ENCODE assay signal across 16 mouse cellular contexts in genomic region chr9:70890736-70891135, GRCm38 (mm10).
DNase-seq lines count a peak whose midpoint lies in the region; ATAC-seq and TF ChIP-seq lines count a peak whose summit lies in the region.
"Had no signal": no experiment of that assay in that cellular context is flagged by ENCODE, and none has a peak within 500 bp of the region (broad histone marks: within the 10 kb centered on the region; RNA-seq: fewer than 3 reads in every experiment).

No protein-coding gene starts in this region.

- H3K4me2 ChIP-seq in kidney, embryonic 14.5 days (replicated peaks; ENCODE audit: low read depth, low read length), result no peak overlapping the region
- H3K4me2 ChIP-seq in liver, embryonic 16.5 days (ENCODE audit: low read depth, low read length), result no peak overlapping the region
- H3K4me2 ChIP-seq in hindbrain, embryonic 16.5 days (ENCODE audit: low read length), result no peak overlapping the region
- H3K4me2 ChIP-seq: forebrain, embryonic 15.5 days; heart, embryonic 12.5 days; hindbrain, embryonic 12.5 days had no signal

- peak; percentile 46 for DNase-seq in adrenal gland, postnatal 10 days
- no peak for DNase-seq in adrenal gland, postnatal 4 days (ENCODE audit: low spot score in 2 of 2)
- peak; percentile 26 to 55 for DNase-seq in kidney, postnatal 36 days
- peak; percentile 49 for DNase-seq in MEL (ENCODE audit: low read depth, low spot score)
- DNase-seq: cerebellum, adult 11 months; lung, adult 2 months; right cerebral cortex, postnatal 4 days had no signal

- 0 out of 2 replicates have a peak, but pooled peaks cover 11% of the 10 kb centered on the region for H3K4me1 ChIP-seq in kidney, embryonic 14.5 days (ENCODE audit: control insufficient read depth, insufficient read depth, low read length)
- peaks cover 9 to 32% of the 10 kb centered on the region in 2 experiments for H3K4me1 ChIP-seq in MEL (ENCODE audit: control insufficient read depth in 1 of 2, insufficient read depth in 2 of 2, low read length in 2 of 2)
- peaks cover 53% of the 10 kb centered on the region for H3K4me1 ChIP-seq in liver, embryonic 16.5 days (ENCODE audit: control insufficient read depth, low read depth, low read length)
- H3K4me1 ChIP-seq in hindbrain, embryonic 16.5 days (ENCODE audit: control insufficient read depth, insufficient read depth, low read depth, low read length), result no peaks in the 10 kb centered on the region
- H3K4me1 ChIP-seq: forebrain, embryonic 15.5 days; hindbrain, embryonic 12.5 days; midbrain, embryonic 10.5 days had no signal

- no peak overlapping the region for H3K9ac ChIP-seq in kidney, embryonic 14.5 days (ENCODE audit: low read depth, low read length)
- H3K9ac ChIP-seq in MEL (ENCODE audit: control insufficient read depth, low read depth, low read length, poor library complexity, severe bottlenecking), result no peak overlapping the region
- H3K9ac ChIP-seq in liver, embryonic 16.5 days (ENCODE audit: low read depth, low read length), result no peak overlapping the region
- H3K9ac ChIP-seq in hindbrain, embryonic 16.5 days (ENCODE audit: low read depth, low read length), result no peak overlapping the region
- H3K9ac ChIP-seq: forebrain, embryonic 15.5 days; heart, embryonic 12.5 days; hindbrain, embryonic 12.5 days had no signal

- no peak for TF ChIP-seq CTCF in MEL (IDR thresholded peaks at IDR 0.05 in 2 of 3, conservative IDR thresholded peaks at IDR 0.05 in 1 of 3; ENCODE audit: control insufficient read depth in 1 of 3, insufficient read depth in 1 of 3, low read depth in 2 of 3, low read length in 3 of 3, poor library complexity in 1 of 3, severe bottlenecking in 1 of 3)

- H3K36me3 ChIP-seq in kidney, embryonic 14.5 days (ENCODE audit: control insufficient read depth, insufficient read depth, low read length), result no peaks in the 10 kb centered on the region
- peaks cover 0 to 21% of the 10 kb centered on the region in 2 experiments; a peak in 2 of 4 replicates for H3K36me3 ChIP-seq in MEL (ENCODE audit: control insufficient read depth in 1 of 2, insufficient read depth in 2 of 2, low read length in 2 of 2)
- H3K36me3 ChIP-seq in liver, embryonic 16.5 days (ENCODE audit: control insufficient read depth, insufficient read depth), result no peaks in the 10 kb centered on the region
- H3K36me3 ChIP-seq in hindbrain, embryonic 16.5 days (ENCODE audit: control insufficient read depth, insufficient read depth, low read length), result no peaks in the 10 kb centered on the region
- H3K36me3 ChIP-seq: forebrain, embryonic 15.5 days; heart, embryonic 12.5 days; hindbrain, embryonic 12.5 days; midbrain, embryonic 10.5 days had no signal

- no peak overlapping the region for H3K4me3 ChIP-seq in kidney, embryonic 14.5 days (ENCODE audit: low read length)
- H3K4me3 ChIP-seq in MEL (ENCODE audit: control insufficient read depth in 1 of 2, insufficient read depth in 1 of 2, low read depth in 2 of 2, low read length in 2 of 2), result no peak overlapping the region
- no peak overlapping the region for H3K4me3 ChIP-seq in liver, embryonic 16.5 days (ENCODE audit: low read depth, low read length)
- H3K4me3 ChIP-seq in hindbrain, embryonic 16.5 days (ENCODE audit: low read length), result no peak overlapping the region
- H3K4me3 ChIP-seq: forebrain, embryonic 15.5 days; heart, embryonic 12.5 days; hindbrain, embryonic 12.5 days; midbrain, embryonic 10.5 days had no signal

- TF ChIP-seq EP300 in MEL (IDR thresholded peaks at IDR 0.05; ENCODE audit: low read depth in 1 of 2, low read length in 2 of 2), result no peak

- no peak for ATAC-seq in kidney, embryonic 14.5 days (ENCODE audit: low FRiP score, low TSS enrichment)
- ATAC-seq in liver, embryonic 16.5 days (ENCODE audit: low read depth), result no peak
- no peak for ATAC-seq in hindbrain, embryonic 16.5 days
- ATAC-seq in erythroblast, adult 5-6 weeks (replicated peaks; ENCODE audit: low FRiP score, poor library complexity, severe bottlenecking), result no peak
- ATAC-seq: forebrain, embryonic 15.5 days; intestine, postnatal 0 days had no signal

- no peak for TF ChIP-seq RAD21 in MEL (IDR thresholded peaks at IDR 0.05; ENCODE audit: low read depth, low read length)

- TF ChIP-seq POLR2A in MEL (IDR thresholded peaks at IDR 0.05; ENCODE audit: control insufficient read depth in 1 of 2, insufficient read depth in 1 of 2, low read depth in 1 of 2, low read length in 2 of 2, poor library complexity in 1 of 2), result no peak

- no peaks in the 10 kb centered on the region for H3K79me2 ChIP-seq in MEL (ENCODE audit: control insufficient read depth, insufficient read depth, low read length, poor library complexity)

- WGBS in kidney, embryonic 14.5 days, result 87% methylated on average over 7 of the region's 7 CpGs
- WGBS in liver, embryonic 16.5 days (ENCODE audit: insufficient replicate concordance), result 75% methylated on average over 7 of the region's 7 CpGs
- 91% methylated on average over 7 of the region's 7 CpGs for WGBS in hindbrain, embryonic 16.5 days

- H3K27ac ChIP-seq in kidney, embryonic 14.5 days (ENCODE audit: low read depth, low read length), result no peak overlapping the region
- H3K27ac ChIP-seq in MEL (ENCODE audit: control insufficient read depth, low read depth, low read length), result no peak overlapping the region
- peak overlapping the region; percentile 48; the same call in 1 of the 2 replicates for H3K27ac ChIP-seq in liver, embryonic 16.5 days (ENCODE audit: low read length)
- H3K27ac ChIP-seq in hindbrain, embryonic 16.5 days (ENCODE audit: low read depth, low read length), result no peak overlapping the region
- H3K27ac ChIP-seq: forebrain, embryonic 15.5 days; hindbrain, embryonic 12.5 days; midbrain, embryonic 10.5 days had no signal

- H3K27me3 ChIP-seq in kidney, embryonic 14.5 days (ENCODE audit: control insufficient read depth, insufficient read depth, low read length), result no peaks in the 10 kb centered on the region
- H3K27me3 ChIP-seq in MEL (ENCODE audit: control insufficient read depth in 1 of 2, insufficient read depth in 2 of 2, low read length in 2 of 2), result no peaks in the 10 kb centered on the region
- no peaks in the 10 kb centered on the region for H3K27me3 ChIP-seq in liver, embryonic 16.5 days (ENCODE audit: control insufficient read depth, insufficient read depth, low read depth, low read length)
- no peaks in the 10 kb centered on the region for H3K27me3 ChIP-seq in hindbrain, embryonic 16.5 days (replicated peaks; ENCODE audit: control insufficient read depth, insufficient read depth, low read length)
- H3K27me3 ChIP-seq: forebrain, embryonic 15.5 days; heart, embryonic 12.5 days; hindbrain, embryonic 12.5 days had no signal

- no peaks in the 10 kb centered on the region for H3K9me3 ChIP-seq in kidney, embryonic 14.5 days (ENCODE audit: control insufficient read depth, low read length)
- H3K9me3 ChIP-seq in MEL (replicated peaks; ENCODE audit: insufficient read depth, low read length), result no peaks in the 10 kb centered on the region
- H3K9me3 ChIP-seq in liver, embryonic 16.5 days (replicated peaks; ENCODE audit: control insufficient read depth, low read length), result no peaks in the 10 kb centered on the region
- H3K9me3 ChIP-seq in hindbrain, embryonic 16.5 days (ENCODE audit: control insufficient read depth, low read length), result no peaks in the 10 kb centered on the region
- H3K9me3 ChIP-seq: forebrain, embryonic 15.5 days; hindbrain, embryonic 12.5 days; midbrain, embryonic 10.5 days had no signal

TF ChIP-seq in MEL, 35 proteins besides CTCF, POLR2A, EP300 and RAD21:
- TF ChIP-seq POLR2AphosphoS5 (IDR thresholded peaks at IDR 0.05; ENCODE audit: borderline replicate concordance, low read depth, low read length) (no peak), MYB (IDR thresholded peaks at IDR 0.05; ENCODE audit: low read depth, low read length) (no peak), UBTF (IDR thresholded peaks at IDR 0.05; ENCODE audit: borderline replicate concordance, insufficient read depth, low read depth, low read length) (no peak), POLR2AphosphoS2 (IDR thresholded peaks at IDR 0.05; ENCODE audit: low read length) (no peak), CHD2 (IDR thresholded peaks at IDR 0.05; ENCODE audit: low read length) (no peak), ETS1 (IDR thresholded peaks at IDR 0.05; ENCODE audit: low read depth, low read length) (no peak), E2F4 (IDR thresholded peaks at IDR 0.05; ENCODE audit: borderline replicate concordance, low read depth, low read length) (no peak), USF1 (IDR thresholded peaks at IDR 0.05; ENCODE audit: low read depth, low read length) (no peak), SIN3A (IDR thresholded peaks at IDR 0.05; ENCODE audit: low read length) (no peak), BHLHE40 (IDR thresholded peaks at IDR 0.05; ENCODE audit: borderline replicate concordance, low read depth, low read length) (no peak), GATA1 (IDR thresholded peaks at IDR 0.05; ENCODE audit: low read depth, low read length) (no peak), TBP (IDR thresholded peaks at IDR 0.05; ENCODE audit: low read depth, low read length) (no peak), TCF12 (IDR thresholded peaks at IDR 0.05; ENCODE audit: low read depth, low read length) (no peak), ZKSCAN1 (IDR thresholded peaks at IDR 0.05; ENCODE audit: low read depth, low read length) (no peak), MYC (IDR thresholded peaks at IDR 0.05; ENCODE audit: low read depth, low read length) (no peak), RCOR1 (IDR thresholded peaks at IDR 0.05; ENCODE audit: low read depth, low read length) (no peak)

Comparison
In these comparisons a context has a peak if more than half of its experiments do, and no peak if none do; other contexts are left out.
1. DNase-seq: peak in adrenal gland, postnatal 10 days (single experiment), kidney, postnatal 36 days (2 of 2) and MEL (single experiment); none in adrenal gland, postnatal 4 days (0 of 2).